Mouse (Mus musculus) cerebellum, postnatal 14 days (tissue): ENCODE results near the gene Calcoco1.
A peak's percentile ranks its signal among the peaks of the same experiment; 100 is the strongest.

Experiments used
- DNase-seq, 2 experiments: peaks; one replicate each; pipeline ENCODE4 v3.0.0; 2021; ENCODE audit warnings: mixed read lengths in 2 of 2

Gene Calcoco1

GRCm38 (mm10) chr15:102721980-102722475 lies at the start of gene Calcoco1:
Gene Calcoco1 (minus strand): TSS chr15:102722178.
- DNase-seq, result peak; percentile 98 to 99

- no peak for DNase-seq
Observed at GRCm38 (mm10) chr15:102770866-102771265, 48.9 kb upstream of the Calcoco1 start.

- DNase-seq, result no peak
Observed at GRCm38 (mm10) chr15:102765207-102765606, 43.2 kb upstream of the Calcoco1 start.

- peak; percentile 69 to 74 for DNase-seq
Observed at GRCm38 (mm10) chr15:102761745-102762378, 39.9 kb upstream of the Calcoco1 start.

GRCm38 (mm10) chr15:102757686-102758085 lies 35.7 kb upstream of the Calcoco1 start:
- DNase-seq, result no peak

- DNase-seq, result no peak
Observed at GRCm38 (mm10) chr15:102755053-102755452, 33.1 kb upstream of the Calcoco1 start.

- no peak for DNase-seq
Observed at GRCm38 (mm10) chr15:102754361-102754760, 32.4 kb upstream of the Calcoco1 start.

GRCm38 (mm10) chr15:102753170-102753569 lies 31.2 kb upstream of the Calcoco1 start:
- DNase-seq, result peak; percentile 72 to 84

GRCm38 (mm10) chr15:102752164-102752563 lies 30.2 kb upstream of the Calcoco1 start:
- no peak for DNase-seq

- peak; percentile 58 to 61 for DNase-seq
Observed at GRCm38 (mm10) chr15:102750241-102750640, 28.3 kb upstream of the Calcoco1 start.

- no peak for DNase-seq
Observed at GRCm38 (mm10) chr15:102749103-102749502, 27.1 kb upstream of the Calcoco1 start.

GRCm38 (mm10) chr15:102747853-102748252 lies 25.9 kb upstream of the Calcoco1 start:
- DNase-seq, result no peak

- peak; percentile 73 to 74 for DNase-seq
Observed at GRCm38 (mm10) chr15:102747286-102747640, 25.3 kb upstream of the Calcoco1 start.

GRCm38 (mm10) chr15:102746488-102747285 lies 24.7 kb upstream of the Calcoco1 start:
- DNase-seq, result peak; percentile 81 to 87

- DNase-seq, result peak in 1 of 2 experiments; percentile 80
Observed at GRCm38 (mm10) chr15:102746126-102746487, 24.1 kb upstream of the Calcoco1 start.

- DNase-seq, result no peak
Observed at GRCm38 (mm10) chr15:102745387-102745786, 23.4 kb upstream of the Calcoco1 start.

GRCm38 (mm10) chr15:102744831-102745230 lies 22.9 kb upstream of the Calcoco1 start:
- no peak for DNase-seq

GRCm38 (mm10) chr15:102744416-102744815 lies 22.4 kb upstream of the Calcoco1 start:
- peak in 1 of 2 experiments; percentile 45 for DNase-seq

- DNase-seq, result peak; percentile 57 to 64
Observed at GRCm38 (mm10) chr15:102743996-102744395, 22.0 kb upstream of the Calcoco1 start.

- DNase-seq, result no peak
Observed at GRCm38 (mm10) chr15:102743196-102743595, 21.2 kb upstream of the Calcoco1 start.

GRCm38 (mm10) chr15:102742589-102742988 lies 20.6 kb upstream of the Calcoco1 start:
- DNase-seq, result peak; percentile 98 to 99

- DNase-seq, result peak; percentile 85
Observed at GRCm38 (mm10) chr15:102739520-102740297, 17.7 kb upstream of the Calcoco1 start.

- no peak for DNase-seq
Observed at GRCm38 (mm10) chr15:102738434-102738833, 16.5 kb upstream of the Calcoco1 start.
